Mouse (Mus musculus): Measurements from ENCODE around the gene Slc8a2. TPM values are rescaled to one million over a fixed set of nuclear protein-coding genes. Genes with fewer than 3 reads are reported as not detected.
A peak's percentile ranks its signal among the peaks of the same experiment; 100 is the strongest.

The Slc8a2 gene
- polyA plus RNA-seq, 1 experiment from 2014 or later, result 0.88 TPM

DNA sequence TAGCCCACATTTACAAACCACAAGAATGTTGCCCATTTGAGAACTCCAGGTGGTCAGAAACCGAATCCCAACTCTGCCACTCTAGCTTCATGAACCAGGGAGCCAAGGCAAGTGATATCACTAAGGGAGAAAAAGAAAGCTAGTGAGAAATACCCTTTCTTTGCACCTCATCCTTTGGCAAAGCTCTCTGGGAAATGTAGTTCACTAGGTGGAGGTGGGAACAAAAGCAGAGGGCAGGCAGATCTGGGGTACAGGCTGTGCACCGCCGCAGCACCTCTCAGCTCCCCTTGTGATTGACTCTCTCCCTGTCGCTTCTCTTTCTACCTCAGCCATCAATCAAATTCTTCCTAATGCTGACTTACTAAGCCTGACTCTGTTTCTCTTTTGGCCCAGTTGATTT, 48.5 kb downstream of the Slc8a2 start:
- peaks cover 27% of the 10 kb centered on the region for H3K4me1 ChIP-seq

DNA sequence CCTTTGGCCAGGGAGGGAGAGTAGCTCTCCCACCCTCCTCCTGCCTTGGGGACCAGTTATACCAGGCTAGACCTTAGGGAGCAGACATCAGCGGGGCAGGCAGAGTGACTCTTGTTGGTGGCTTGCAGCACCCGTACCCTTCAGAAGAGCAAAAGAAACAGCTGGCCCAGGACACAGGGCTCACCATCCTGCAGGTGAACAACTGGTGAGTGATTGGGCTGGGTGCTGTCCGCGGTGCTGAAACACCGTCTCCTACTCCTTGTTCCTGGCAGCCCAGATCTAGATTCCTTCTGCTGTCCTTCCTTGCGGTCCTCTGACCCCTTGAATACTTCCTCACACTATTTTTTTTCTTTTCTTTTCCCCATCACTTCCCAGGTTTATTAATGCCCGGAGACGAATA, 54.0 kb downstream of the Slc8a2 start:
- no peak overlapping the region for H3K27ac ChIP-seq
- ATAC-seq (replicated peaks), result no peak
- H3K9ac ChIP-seq, result no peak overlapping the region
- H3K4me1 ChIP-seq, result no peaks in the 10 kb centered on the region
- H3K36me3 ChIP-seq (replicated peaks), result peaks cover 54% of the 10 kb centered on the region
- no peak overlapping the region for H3K4me3 ChIP-seq
- WGBS, result 27% methylated on average over 8 of the region's 8 CpGs
- H3K27me3 ChIP-seq (replicated peaks), result no peaks in the 10 kb centered on the region
- no peak overlapping the region for H3K4me2 ChIP-seq
- H3K9me3 ChIP-seq, result no peaks in the 10 kb centered on the region

More for the DNA sequence above, 48.5 kb downstream of the Slc8a2 start:
- no peak overlapping the region for H3K4me3 ChIP-seq
- WGBS, result 71% methylated on average over 4 of the region's 4 CpGs
- no peak overlapping the region for H3K9ac ChIP-seq
- no peaks in the 10 kb centered on the region for H3K27me3 ChIP-seq (replicated peaks)
- H3K9me3 ChIP-seq, result no peaks in the 10 kb centered on the region
- ATAC-seq (replicated peaks), result no peak
- no peak overlapping the region for H3K27ac ChIP-seq
- H3K36me3 ChIP-seq (replicated peaks), result peaks cover 30% of the 10 kb centered on the region
- no peak overlapping the region for H3K4me2 ChIP-seq

DNA sequence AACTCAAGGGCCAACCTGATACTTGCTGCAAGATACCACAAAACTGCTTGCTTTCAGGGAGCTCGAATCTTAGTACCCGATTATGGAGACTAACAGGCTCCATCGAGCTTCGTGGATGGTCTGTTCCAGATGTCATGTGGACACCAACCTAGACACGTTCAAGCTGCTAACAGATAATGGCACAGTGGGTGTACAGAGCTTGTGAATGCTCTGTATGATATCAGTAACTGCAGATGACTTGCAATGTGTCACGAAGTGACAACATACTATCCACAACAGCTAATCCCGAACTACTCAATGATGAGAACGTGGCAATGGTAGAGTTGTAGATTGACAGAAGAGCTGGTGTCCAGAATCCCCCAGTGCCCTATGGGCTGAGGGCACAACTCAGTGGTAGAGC, 57.9 kb downstream of the Slc8a2 start:
- H3K9me3 ChIP-seq, result no peaks in the 10 kb centered on the region
- WGBS, result 79% methylated on average over 8 of the region's 8 CpGs

DNA sequence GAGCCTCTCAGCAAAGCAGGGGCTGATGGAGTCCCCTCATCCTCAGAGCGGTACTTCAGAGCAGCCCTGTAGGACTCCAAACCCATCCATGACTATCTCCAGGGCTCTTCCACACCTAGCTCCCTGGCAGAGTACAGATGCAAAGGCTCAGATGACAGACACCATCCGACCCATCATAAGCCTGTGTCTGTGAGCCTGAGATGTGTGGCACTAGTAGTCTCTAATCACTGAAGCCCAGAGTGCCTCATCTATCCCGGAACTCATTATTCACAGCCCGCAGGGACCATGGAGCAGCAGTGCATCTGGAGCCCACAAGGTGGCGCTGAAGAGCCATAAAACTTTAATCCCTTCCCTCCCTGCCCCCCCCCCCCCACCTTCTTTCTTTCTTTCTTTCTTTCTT, 62.7 kb downstream of the Slc8a2 start:
- Histone ChIP-seq H3K4me1 (no peaks in the 10 kb centered on the region), H3K4me3 (no peak overlapping the region), H3K36me3 (replicated peaks) (0 out of 2 replicates have a peak, but pooled peaks cover 1% of the 10 kb centered on the region), H3K9ac (no peak overlapping the region), H3K27ac (no peak overlapping the region), H3K27me3 (replicated peaks) (peaks cover 9% of the 10 kb centered on the region; the same call in 1 of the 2 replicates), H3K9me3 (no peaks in the 10 kb centered on the region), H3K4me2 (no peak overlapping the region)
- peak; percentile 69 for ATAC-seq (replicated peaks)
- 14% methylated on average over 5 of the region's 5 CpGs for WGBS

More for the DNA sequence above, 57.9 kb downstream of the Slc8a2 start:
- no peak for ATAC-seq (replicated peaks)
- H3K4me1 ChIP-seq, result no peaks in the 10 kb centered on the region
- no peak overlapping the region for H3K27ac ChIP-seq
- no peak overlapping the region for H3K9ac ChIP-seq
- H3K27me3 ChIP-seq (replicated peaks), result peaks cover 9% of the 10 kb centered on the region; the same call in 1 of the 2 replicates
- peaks cover 34% of the 10 kb centered on the region for H3K36me3 ChIP-seq (replicated peaks)
- no peak overlapping the region for H3K4me3 ChIP-seq
- H3K4me2 ChIP-seq, result no peak overlapping the region

DNA sequence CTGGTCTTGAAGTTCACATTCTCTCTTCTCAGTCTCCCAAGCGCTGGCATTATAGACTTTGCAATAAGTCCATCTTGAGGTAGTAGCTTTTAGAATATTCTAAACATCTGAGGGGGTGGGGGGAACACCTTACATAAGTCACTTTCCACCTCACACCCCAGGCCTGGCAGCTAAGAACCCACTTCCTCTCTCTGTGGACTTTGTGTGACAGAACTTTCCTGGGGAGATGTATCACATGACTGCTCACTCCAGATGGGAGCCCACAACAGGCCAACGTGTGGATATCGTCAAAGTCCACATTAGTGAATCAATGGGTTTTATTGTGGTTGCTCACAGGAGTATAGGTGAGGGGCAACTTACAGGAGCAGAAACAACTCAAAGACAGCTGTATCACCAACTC, 64.1 kb downstream of the Slc8a2 start:
- Histone ChIP-seq H3K27ac (no peak overlapping the region), H3K27me3 (replicated peaks) (peaks cover 9% of the 10 kb centered on the region; the same call in 1 of the 2 replicates), H3K4me1 (no peaks in the 10 kb centered on the region), H3K9me3 (no peaks in the 10 kb centered on the region), H3K36me3 (replicated peaks) (0 out of 2 replicates have a peak, but pooled peaks cover 7% of the 10 kb centered on the region), H3K4me3 (no peak overlapping the region), H3K9ac (no peak overlapping the region), H3K4me2 (no peak overlapping the region)
- ATAC-seq (replicated peaks), result no peak
- WGBS, result 61% methylated on average over 3 of the region's 3 CpGs

DNA sequence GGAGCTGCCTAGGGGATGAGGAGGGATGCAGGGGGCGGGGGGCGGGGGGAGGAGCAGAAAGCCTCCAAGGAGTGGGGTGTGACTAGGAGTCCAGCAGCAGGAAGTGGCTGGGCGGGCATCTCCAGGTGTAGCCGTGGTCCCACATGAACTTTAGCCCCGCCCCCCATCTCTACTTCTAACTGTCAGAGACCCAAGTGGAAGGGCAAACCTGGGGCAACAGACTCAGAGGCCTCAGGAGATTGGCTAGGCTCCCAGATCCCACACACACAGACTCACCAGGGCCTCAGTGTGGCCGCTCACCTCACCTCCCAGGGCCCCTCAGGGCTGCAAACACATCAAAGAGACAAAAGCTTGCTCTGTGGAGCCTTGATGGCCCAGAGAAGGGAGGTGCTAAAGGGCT, 67.0 kb downstream of the Slc8a2 start:
- H3K4me1 ChIP-seq, result no peaks in the 10 kb centered on the region
- 77% methylated on average over 6 of the region's 6 CpGs for WGBS
- H3K4me2 ChIP-seq, result no peak overlapping the region
- peaks cover 10% of the 10 kb centered on the region; the same call in 1 of the 2 replicates for H3K36me3 ChIP-seq (replicated peaks)
- H3K9me3 ChIP-seq, result no peaks in the 10 kb centered on the region
- H3K27me3 ChIP-seq (replicated peaks), result peaks cover 4% of the 10 kb centered on the region; the same call in 1 of the 2 replicates
- no peak overlapping the region for H3K27ac ChIP-seq
- no peak overlapping the region for H3K4me3 ChIP-seq
- no peak overlapping the region for H3K9ac ChIP-seq
- ATAC-seq (replicated peaks), result no peak

DNA sequence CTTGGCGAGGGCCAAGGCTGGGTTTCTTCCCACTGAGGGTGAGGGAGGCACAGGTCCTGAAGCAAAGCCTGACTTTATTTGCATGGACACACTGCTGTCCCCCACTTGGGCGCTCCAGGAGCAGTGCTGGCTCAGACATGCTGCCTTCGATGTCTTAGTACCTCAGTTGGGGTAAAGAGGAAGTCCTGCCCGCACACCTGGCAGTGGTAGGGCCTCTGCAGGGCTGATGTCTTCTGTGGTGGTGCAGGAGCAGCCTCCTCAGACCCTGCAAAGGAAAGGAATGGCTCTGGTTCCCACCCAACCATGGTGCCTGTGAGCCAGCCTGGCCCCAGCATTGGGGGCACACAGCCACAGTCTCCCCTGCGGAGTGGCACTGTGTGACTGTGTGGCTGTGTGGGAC, 67.5 kb downstream of the Slc8a2 start:
- 92% methylated on average over 5 of the region's 5 CpGs for WGBS
- H3K27me3 ChIP-seq (replicated peaks), result no peaks in the 10 kb centered on the region
- H3K4me2 ChIP-seq, result no peak overlapping the region
- H3K4me3 ChIP-seq, result no peak overlapping the region
- no peak overlapping the region for H3K27ac ChIP-seq
- H3K36me3 ChIP-seq (replicated peaks), result peaks cover 10% of the 10 kb centered on the region; the same call in 1 of the 2 replicates
- H3K4me1 ChIP-seq, result no peaks in the 10 kb centered on the region
- no peak for ATAC-seq (replicated peaks)
- H3K9ac ChIP-seq, result no peak overlapping the region
- H3K9me3 ChIP-seq, result no peaks in the 10 kb centered on the region

DNA sequence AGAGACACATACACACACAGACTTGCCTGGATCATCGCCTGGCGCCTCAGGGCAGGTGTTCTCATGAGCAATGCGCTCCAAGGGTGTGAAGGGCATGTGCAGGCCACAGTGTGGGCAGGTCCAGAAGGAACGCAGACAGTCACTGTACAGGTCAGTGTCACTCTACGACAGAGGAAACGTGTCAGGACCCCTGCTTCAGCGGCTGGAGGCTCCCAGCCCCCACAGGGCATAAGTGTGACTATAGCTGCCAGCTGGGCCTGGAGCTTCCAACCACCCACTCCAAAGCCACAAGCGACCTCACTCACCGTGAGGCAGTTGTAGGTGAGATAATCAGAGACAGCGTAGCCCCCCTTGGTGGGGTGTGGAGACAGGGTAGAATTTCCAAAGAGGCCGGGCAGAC, 68.9 kb downstream of the Slc8a2 start:
- peaks cover 21% of the 10 kb centered on the region; the same call in 1 of the 2 replicates for H3K36me3 ChIP-seq (replicated peaks)
- H3K9ac ChIP-seq, result no peak overlapping the region
- no peak overlapping the region for H3K27ac ChIP-seq
- WGBS, result 90% methylated on average over 11 of the region's 11 CpGs
- no peak overlapping the region for H3K4me2 ChIP-seq
- H3K27me3 ChIP-seq (replicated peaks), result no peaks in the 10 kb centered on the region
- H3K4me3 ChIP-seq, result no peak overlapping the region
- ATAC-seq (replicated peaks), result no peak
- no peaks in the 10 kb centered on the region for H3K9me3 ChIP-seq
- H3K4me1 ChIP-seq, result no peaks in the 10 kb centered on the region

DNA sequence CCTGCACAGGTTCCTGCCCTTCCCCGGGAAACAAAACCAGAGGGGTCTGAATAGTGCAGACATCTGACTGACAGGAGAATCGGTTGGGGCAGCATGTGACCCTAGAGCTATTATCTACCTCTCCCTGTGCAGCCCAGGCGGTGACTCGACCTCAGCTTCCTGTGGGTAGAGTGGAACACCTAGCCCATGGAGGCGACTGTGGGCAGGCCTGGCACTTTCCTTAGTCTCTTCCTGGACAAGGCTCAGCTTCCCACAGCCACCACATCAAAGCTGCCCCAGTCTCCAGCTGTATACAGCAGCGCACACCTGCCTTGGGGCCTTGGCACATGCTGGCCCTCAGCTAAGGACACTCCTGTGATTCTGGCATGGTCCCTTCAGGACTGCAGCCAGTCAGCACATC, 71.5 kb downstream of the Slc8a2 start:
- Histone ChIP-seq H3K27ac (no peak overlapping the region), H3K9ac (no peak overlapping the region), H3K4me1 (no peaks in the 10 kb centered on the region), H3K9me3 (no peaks in the 10 kb centered on the region), H3K4me2 (no peak overlapping the region), H3K36me3 (replicated peaks) (peaks cover 21% of the 10 kb centered on the region; the same call in 1 of the 2 replicates), H3K27me3 (replicated peaks) (no peaks in the 10 kb centered on the region), H3K4me3 (no peak overlapping the region)
- 89% methylated on average over 6 of the region's 6 CpGs for WGBS
- no peak for ATAC-seq (replicated peaks)

DNA sequence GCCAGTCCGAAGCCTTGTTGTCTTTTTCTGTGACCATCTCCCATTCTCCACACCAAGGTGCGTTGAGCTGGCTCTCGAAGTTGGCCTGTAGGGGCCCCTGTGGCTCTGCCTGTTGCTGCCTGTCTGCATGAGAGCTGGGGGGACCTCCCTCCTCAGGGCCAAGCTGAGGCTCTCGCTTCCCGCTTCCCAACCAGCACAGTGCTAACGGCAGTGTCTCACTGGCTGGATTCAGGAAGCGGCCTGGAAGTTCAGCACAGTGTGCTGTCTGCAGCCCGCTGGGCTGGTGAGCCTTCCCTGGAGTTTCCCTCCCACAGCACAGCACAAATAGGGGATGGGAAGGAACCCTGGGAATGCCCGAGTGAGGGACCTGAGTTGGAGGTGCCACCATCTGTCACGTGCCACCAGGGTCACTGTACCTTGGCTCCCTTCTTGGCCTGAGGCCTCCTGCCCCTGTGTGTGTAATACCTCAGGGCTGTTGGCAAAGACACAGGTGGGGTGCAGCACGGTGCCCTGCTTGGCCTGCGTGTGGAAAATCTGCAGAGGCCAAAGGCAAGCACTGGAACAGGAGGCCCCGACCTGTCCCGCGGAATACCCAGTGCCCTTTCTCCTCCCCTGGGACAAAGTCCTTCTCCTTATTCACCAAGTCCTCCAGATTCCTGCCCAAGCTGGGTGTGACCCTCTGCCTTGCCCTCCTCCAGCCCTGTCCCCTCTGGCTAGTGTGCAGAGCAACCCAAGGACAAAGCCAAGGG, 73.3 kb downstream of the Slc8a2 start:
- WGBS, result 89% methylated on average over 15 of the region's 15 CpGs
- H3K4me1 ChIP-seq, result no peaks in the 10 kb centered on the region

DNA sequence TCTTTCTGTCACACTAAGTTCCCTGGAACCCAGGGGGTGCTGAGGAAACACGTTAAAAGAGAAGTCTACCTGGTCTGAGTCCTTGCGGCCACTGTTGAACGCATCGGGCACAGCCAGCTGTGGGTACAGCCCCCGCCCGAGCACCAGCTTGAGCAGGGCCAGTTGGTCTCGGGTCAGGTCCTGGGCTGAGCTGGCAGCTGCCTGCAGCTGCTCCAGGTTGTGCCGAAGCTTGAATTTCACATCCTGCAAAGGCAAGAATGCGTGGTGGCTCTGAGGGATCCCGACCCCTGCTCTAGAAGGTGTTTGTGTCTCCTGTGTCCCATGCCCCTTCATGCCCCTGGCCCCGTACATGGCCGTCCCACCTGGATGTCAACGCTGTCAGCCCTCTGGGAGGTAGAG, 73.9 kb downstream of the Slc8a2 start:
- Histone ChIP-seq H3K4me3 (no peak overlapping the region), H3K36me3 (replicated peaks) (peaks cover 21% of the 10 kb centered on the region; the same call in 1 of the 2 replicates), H3K9me3 (no peaks in the 10 kb centered on the region), H3K4me2 (no peak overlapping the region), H3K9ac (no peak overlapping the region), H3K4me1 (no peaks in the 10 kb centered on the region), H3K27me3 (replicated peaks) (no peaks in the 10 kb centered on the region), H3K27ac (no peak overlapping the region)
- no peak for ATAC-seq (replicated peaks)
- 92% methylated on average over 13 of the region's 13 CpGs for WGBS

More for the DNA sequence above, 73.3 kb downstream of the Slc8a2 start:
- H3K9ac ChIP-seq, result no peak overlapping the region
- no peaks in the 10 kb centered on the region for H3K27me3 ChIP-seq (replicated peaks)
- H3K9me3 ChIP-seq, result no peaks in the 10 kb centered on the region
- no peak overlapping the region for H3K4me2 ChIP-seq
- no peak overlapping the region for H3K27ac ChIP-seq
- ATAC-seq (replicated peaks), result no peak
- no peak overlapping the region for H3K4me3 ChIP-seq
- peaks cover 21% of the 10 kb centered on the region; the same call in 1 of the 2 replicates for H3K36me3 ChIP-seq (replicated peaks)

DNA sequence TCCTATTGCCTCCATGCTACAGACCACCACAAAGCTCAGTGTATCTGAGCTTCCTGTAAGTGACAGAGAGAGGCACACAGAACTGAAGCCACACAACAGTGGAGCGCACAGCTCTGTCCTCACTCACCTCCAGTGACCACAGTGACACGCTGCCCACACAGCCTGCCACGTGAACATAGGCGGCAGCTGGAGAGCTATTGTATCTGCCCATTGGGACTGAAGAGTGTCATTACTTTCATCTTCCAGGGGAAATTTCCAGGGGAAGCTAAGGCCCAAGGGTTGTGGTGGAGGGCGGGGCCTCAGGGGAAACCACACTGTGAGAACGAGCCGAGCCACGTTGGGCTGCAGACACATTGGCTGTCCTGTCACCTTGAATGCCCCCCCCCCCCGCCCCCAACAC, 75.2 kb downstream of the Slc8a2 start:
- Histone ChIP-seq H3K4me1 (no peaks in the 10 kb centered on the region), H3K36me3 (replicated peaks) (peaks cover 27% of the 10 kb centered on the region; the same call in 1 of the 2 replicates), H3K4me3 (no peak overlapping the region), H3K27me3 (replicated peaks) (no peaks in the 10 kb centered on the region), H3K27ac (no peak overlapping the region), H3K9me3 (no peaks in the 10 kb centered on the region), H3K9ac (no peak overlapping the region), H3K4me2 (no peak overlapping the region)
- 82% methylated on average over 9 of the region's 9 CpGs for WGBS
- no peak for ATAC-seq (replicated peaks)

DNA sequence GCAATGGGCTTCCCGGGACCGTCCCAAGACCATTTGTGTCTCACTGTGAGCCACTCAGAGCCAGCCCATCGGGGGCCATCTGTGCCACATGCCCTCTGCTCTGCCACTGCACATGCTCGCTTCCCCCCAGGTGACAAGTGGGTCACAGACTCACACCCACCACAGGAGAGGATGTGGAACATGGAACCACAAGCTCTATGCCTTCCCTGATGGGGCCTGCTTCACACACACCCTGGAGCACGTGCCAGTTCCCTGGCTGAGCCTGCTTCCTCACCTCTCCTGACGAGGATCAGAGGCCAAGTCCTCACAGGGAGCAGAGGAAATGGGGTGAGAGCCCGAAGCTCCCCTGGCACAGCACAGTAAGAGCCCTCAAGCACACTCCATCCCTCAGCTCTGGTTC, 77.5 kb downstream of the Slc8a2 start:
- Histone ChIP-seq H3K4me3 (no peak overlapping the region), H3K4me1 (no peaks in the 10 kb centered on the region), H3K9ac (no peak overlapping the region), H3K27me3 (replicated peaks) (no peaks in the 10 kb centered on the region), H3K27ac (no peak overlapping the region), H3K36me3 (replicated peaks) (0 out of 2 replicates have a peak, but pooled peaks cover 35% of the 10 kb centered on the region), H3K4me2 (no peak overlapping the region), H3K9me3 (no peaks in the 10 kb centered on the region)
- no peak for ATAC-seq (replicated peaks)
- WGBS, result 88% methylated on average over 7 of the region's 7 CpGs
